Mouse (Mus musculus) lung, embryonic 16.5 days (tissue): ENCODE data around the gene Ptgis. TPM values are rescaled to one million over a fixed set of nuclear protein-coding genes. Genes with fewer than 3 reads are reported as not detected.

Source experiments
- ATAC-seq: fragments of 200-750 bp; cut with Nextera tagmentation; 2 replicates; pipeline ENCODE4 v1.8.0; 2017; ENCODE audit warnings: low read depth, mild to moderate bottlenecking, moderate library complexity
- H3K27ac ChIP-seq: fragments of 300-500 bp; sonication (generic); 2 replicates; pipeline ENCODE4 v1.5.1; 2014; ENCODE audit warnings: mild to moderate bottlenecking, control low read depth, low read length
- H3K27me3 ChIP-seq: fragments of 300-500 bp; sonication (generic); 2 replicates; pipeline ENCODE4 v1.6.1; 2014; ENCODE audit warnings: low read depth, low read length, mixed read lengths; ENCODE audit not compliant: control insufficient read depth, insufficient read depth
- H3K36me3 ChIP-seq: fragments of 300-500 bp; sonication (generic); 2 replicates; pipeline ENCODE4 v1.6.1; 2014; ENCODE audit warnings: low read length; ENCODE audit not compliant: control insufficient read depth, insufficient read depth
- H3K4me1 ChIP-seq: fragments of 300-500 bp; sonication (generic); replicated peaks from 2 replicates; pipeline ENCODE4 v1.6.1; 2014; ENCODE audit warnings: low read length, mixed read lengths; ENCODE audit not compliant: control insufficient read depth, insufficient read depth
- H3K4me2 ChIP-seq: fragments of 300-500 bp; sonication (generic); 2 replicates; pipeline ENCODE4 v1.6.1; 2014; ENCODE audit warnings: low read depth, low read length, control low read depth
- H3K4me3 ChIP-seq: fragments of 300-500 bp; sonication (generic); 2 replicates; pipeline ENCODE4 v1.5.1; 2014; ENCODE audit warnings: mild to moderate bottlenecking, low read length, control low read depth
- H3K9ac ChIP-seq: fragments of 300-500 bp; sonication (generic); 2 replicates; pipeline ENCODE4 v1.6.1; 2014; ENCODE audit warnings: low read length, control low read depth
- H3K9me3 ChIP-seq: fragments of 300-500 bp; sonication (generic); 2 replicates; pipeline ENCODE4 v1.6.1; 2016; ENCODE audit warnings: low read length; ENCODE audit not compliant: control insufficient read depth
- WGBS: fragments of 180-500 bp; shearing (Covaris S2); extraction: QIAGEN DNeasy Blood & Tissue Kit; methylation state at CpG from one replicate; pipeline ENCODE4 v1.1.7; 2014; 5-methylcytosine and 5-hydroxymethylcytosine counted together
- polyA plus RNA-seq: library from polyadenylated mRNA; unstranded; fragments of >200 nt; fragmentation: Nextera tagmentation; extraction: Ambion mirVana; gene quantifications from 2 replicates; pipeline ENCODE4 v1.2.1, GENCODE M21; 2015

Ptgis gene
- polyA plus RNA-seq, 1 experiment from 2014 or later, result 14.4 TPM

DNA sequence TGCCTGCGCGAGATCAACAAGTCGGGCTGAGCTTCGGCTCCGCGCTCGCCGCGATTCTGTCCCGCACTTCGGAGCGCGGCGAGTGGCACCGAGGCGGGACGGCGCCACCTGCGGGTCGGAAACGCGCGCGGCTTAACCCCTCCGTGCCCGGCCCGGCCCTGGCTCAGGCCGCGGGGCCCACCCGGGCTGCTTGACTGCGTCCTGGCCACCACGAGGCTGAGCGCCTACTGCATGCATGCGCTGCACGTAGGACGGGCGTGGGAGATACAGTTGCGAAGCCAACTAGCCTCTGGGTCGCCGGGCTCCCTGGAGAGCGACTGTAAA lies 50.4 kb downstream of the Ptgis start, which contains the start of gene Kcnb1:
Kcnb1 (minus strand) TSS at position 80 of the 324 bp plus-strand sequence.
- H3K4me2 ChIP-seq, result peak within 1 kb of the TSS; percentile 93
- peaks cover 46% of the 10 kb centered on the region for H3K27me3 ChIP-seq
- H3K27ac ChIP-seq, result no peak within 1 kb of the TSS
- H3K9me3 ChIP-seq, result 0 out of 2 replicates have a peak, but pooled peaks cover 3% of the 10 kb centered on the region
- under 1% methylated on average over 27 of the region's 41 CpGs for WGBS
- peaks cover 12% of the 10 kb centered on the region; the same call in 1 of the 2 replicates for H3K4me1 ChIP-seq
- peak; percentile 56 for ATAC-seq
- H3K9ac ChIP-seq, result peak within 1 kb of the TSS; percentile 46; the same call in 1 of the 2 replicates
- H3K36me3 ChIP-seq, result no peaks in the 10 kb centered on the region
- peak within 1 kb of the TSS; percentile 59 for H3K4me3 ChIP-seq

- Histone ChIP-seq H3K4me3 (peak overlapping the region; percentile 59), H3K4me2 (peak overlapping the region; percentile 93), H3K4me1 (peaks cover 12% of the 10 kb centered on the region; the same call in 1 of the 2 replicates), H3K9me3 (0 out of 2 replicates have a peak, but pooled peaks cover 3% of the 10 kb centered on the region), H3K27me3 (peaks cover 46% of the 10 kb centered on the region), H3K27ac (no peak overlapping the region), H3K36me3 (no peaks in the 10 kb centered on the region), H3K9ac (0 out of 2 replicates have a peak overlapping the region, but pooled peaks have one; percentile 7)
- 2% methylated on average over 41 of the region's 91 CpGs for WGBS
- ATAC-seq, result peak; percentile 20
These were observed 50.9 kb downstream of the Ptgis start for GRCm38 (mm10) chr2:167189291-167190075.

DNA sequence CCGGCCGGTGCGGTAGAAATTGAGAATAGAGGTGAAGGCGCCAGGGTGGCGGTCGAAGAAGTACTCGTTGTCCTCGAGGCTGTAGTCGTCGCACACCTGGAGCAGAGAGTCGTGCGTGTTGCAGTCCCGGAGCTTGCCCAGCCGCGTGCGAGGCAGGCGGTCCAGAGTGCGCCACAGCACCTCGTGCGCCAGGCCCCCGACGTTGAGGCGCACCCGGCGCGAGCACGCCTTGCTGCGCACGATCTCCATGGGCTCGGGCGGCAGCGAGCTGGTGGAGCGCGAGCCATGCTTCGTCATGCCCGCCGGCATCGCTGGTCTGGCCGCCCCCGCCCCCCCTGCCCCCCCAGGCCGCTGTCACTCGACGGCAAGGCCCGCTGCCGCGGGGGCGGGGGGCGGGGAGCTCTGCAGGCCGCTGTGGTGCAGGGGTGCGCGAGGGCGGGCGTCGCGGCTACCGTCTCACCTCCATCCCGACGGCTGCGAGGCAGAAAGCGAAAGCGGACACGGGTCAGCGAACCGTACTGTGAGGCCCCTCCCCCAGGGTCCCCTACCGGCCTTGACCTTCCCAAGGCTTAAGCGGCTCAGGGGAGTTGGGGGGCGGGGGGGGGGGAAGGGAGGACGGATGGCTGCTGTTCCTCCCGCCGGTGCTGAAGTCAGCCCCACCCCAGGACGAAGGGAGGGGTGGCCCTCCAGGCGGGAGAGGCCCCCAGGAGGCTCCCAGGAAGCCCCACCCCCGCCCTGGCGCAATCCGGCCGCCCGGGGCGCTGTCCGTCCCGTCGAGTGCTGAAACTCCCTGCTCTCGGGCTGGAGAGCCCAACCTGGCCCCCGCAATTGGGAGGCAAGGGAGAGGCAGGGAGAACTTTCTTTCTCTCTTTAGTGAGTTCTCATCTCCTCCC lies 51.8 kb downstream of the Ptgis start:
- no peaks in the 10 kb centered on the region for H3K9me3 ChIP-seq
- H3K4me3 ChIP-seq, result peak overlapping the region; percentile 59
- peak; percentile 82 for ATAC-seq
- peaks cover 46% of the 10 kb centered on the region for H3K27me3 ChIP-seq
- H3K27ac ChIP-seq, result no peak overlapping the region
- peaks cover 12% of the 10 kb centered on the region; the same call in 1 of the 2 replicates for H3K4me1 ChIP-seq
- peak overlapping the region; percentile 93 for H3K4me2 ChIP-seq
- peak overlapping the region; percentile 25; the same call in 1 of the 2 replicates for H3K9ac ChIP-seq
- WGBS, result 10% methylated on average over 62 of the region's 83 CpGs
- H3K36me3 ChIP-seq, result no peaks in the 10 kb centered on the region

GRCm38 (mm10) chr2:167187119-167187518 lies 53.3 kb downstream of the Ptgis start:
- Histone ChIP-seq H3K4me2 (no peak overlapping the region), H3K4me3 (no peak overlapping the region), H3K9me3 (no peaks in the 10 kb centered on the region), H3K27me3 (peaks cover 46% of the 10 kb centered on the region), H3K9ac (no peak overlapping the region), H3K27ac (no peak overlapping the region), H3K4me1 (peaks cover 12% of the 10 kb centered on the region; the same call in 1 of the 2 replicates), H3K36me3 (no peaks in the 10 kb centered on the region)
- ATAC-seq, result no peak
- WGBS, result 79% methylated on average over 5 of the region's 5 CpGs

- no peak for ATAC-seq
- Histone ChIP-seq H3K36me3 (no peaks in the 10 kb centered on the region), H3K27ac (no peak overlapping the region), H3K4me1 (peaks cover 12% of the 10 kb centered on the region; the same call in 1 of the 2 replicates), H3K9me3 (no peaks in the 10 kb centered on the region), H3K4me3 (no peak overlapping the region), H3K27me3 (peaks cover 45% of the 10 kb centered on the region), H3K9ac (no peak overlapping the region), H3K4me2 (no peak overlapping the region)
- 40% methylated on average over 10 of the region's 10 CpGs for WGBS
These were observed 53.9 kb downstream of the Ptgis start for GRCm38 (mm10) chr2:167186544-167186943.

- no peak overlapping the region for H3K27ac ChIP-seq
- H3K4me2 ChIP-seq, result no peak overlapping the region
- no peak overlapping the region for H3K9ac ChIP-seq
- 41% methylated on average over 13 of the region's 13 CpGs for WGBS
- no peaks in the 10 kb centered on the region for H3K9me3 ChIP-seq
- no peak for ATAC-seq
- no peaks in the 10 kb centered on the region for H3K36me3 ChIP-seq
- peaks cover 39% of the 10 kb centered on the region for H3K27me3 ChIP-seq
- H3K4me1 ChIP-seq, result peaks cover 12% of the 10 kb centered on the region; the same call in 1 of the 2 replicates
- no peak overlapping the region for H3K4me3 ChIP-seq
These were observed 54.4 kb downstream of the Ptgis start for GRCm38 (mm10) chr2:167186003-167186402.

DNA sequence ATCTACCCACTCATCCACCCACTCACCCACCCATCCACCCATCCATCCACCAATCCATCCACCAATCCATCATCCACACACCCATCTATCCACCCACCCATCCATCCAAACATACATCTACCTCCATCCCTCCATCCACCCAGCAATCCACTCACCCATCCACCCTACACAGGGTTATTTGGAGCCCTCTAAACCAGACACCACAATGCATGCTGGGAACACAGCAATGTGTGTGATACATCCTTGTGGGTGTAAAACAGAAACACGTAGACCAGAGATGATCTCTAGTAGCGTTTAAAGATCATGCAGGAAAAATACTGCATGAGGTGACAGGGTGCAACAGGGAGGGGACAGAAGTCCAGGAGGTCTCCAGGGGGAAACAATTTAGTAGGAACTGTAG lies 55.0 kb downstream of the Ptgis start:
- Histone ChIP-seq H3K36me3 (no peaks in the 10 kb centered on the region), H3K27me3 (peaks cover 34% of the 10 kb centered on the region), H3K4me1 (peaks cover 12% of the 10 kb centered on the region; the same call in 1 of the 2 replicates), H3K9ac (no peak overlapping the region), H3K9me3 (no peaks in the 10 kb centered on the region), H3K27ac (no peak overlapping the region), H3K4me3 (no peak overlapping the region), H3K4me2 (no peak overlapping the region)
- 71% methylated on average over 2 of the region's 2 CpGs for whole genome bisulfite sequencing
- ATAC-seq, result no peak

- H3K9me3 ChIP-seq, result no peaks in the 10 kb centered on the region
- H3K27ac ChIP-seq, result no peak overlapping the region
- 75% methylated on average over 14 of the region's 14 CpGs for WGBS
- no peak overlapping the region for H3K9ac ChIP-seq
- peaks cover 4% of the 10 kb centered on the region for H3K27me3 ChIP-seq
- H3K36me3 ChIP-seq, result no peaks in the 10 kb centered on the region
- no peak overlapping the region for H3K4me3 ChIP-seq
- no peak overlapping the region for H3K4me2 ChIP-seq
- ATAC-seq, result no peak
- H3K4me1 ChIP-seq, result no peaks in the 10 kb centered on the region
These were observed 58.6 kb downstream of the Ptgis start for GRCm38 (mm10) chr2:167181662-167182389.
